Mouse (Mus musculus) urinary bladder, postnatal 25 days (tissue): ENCODE data around the gene Tmem150a.

Source experiments
- DNase-seq: peaks from one replicate; pipeline ENCODE4 v3.0.0; 2022; ENCODE audit warnings: low spot score

The Tmem150a gene

DNA sequence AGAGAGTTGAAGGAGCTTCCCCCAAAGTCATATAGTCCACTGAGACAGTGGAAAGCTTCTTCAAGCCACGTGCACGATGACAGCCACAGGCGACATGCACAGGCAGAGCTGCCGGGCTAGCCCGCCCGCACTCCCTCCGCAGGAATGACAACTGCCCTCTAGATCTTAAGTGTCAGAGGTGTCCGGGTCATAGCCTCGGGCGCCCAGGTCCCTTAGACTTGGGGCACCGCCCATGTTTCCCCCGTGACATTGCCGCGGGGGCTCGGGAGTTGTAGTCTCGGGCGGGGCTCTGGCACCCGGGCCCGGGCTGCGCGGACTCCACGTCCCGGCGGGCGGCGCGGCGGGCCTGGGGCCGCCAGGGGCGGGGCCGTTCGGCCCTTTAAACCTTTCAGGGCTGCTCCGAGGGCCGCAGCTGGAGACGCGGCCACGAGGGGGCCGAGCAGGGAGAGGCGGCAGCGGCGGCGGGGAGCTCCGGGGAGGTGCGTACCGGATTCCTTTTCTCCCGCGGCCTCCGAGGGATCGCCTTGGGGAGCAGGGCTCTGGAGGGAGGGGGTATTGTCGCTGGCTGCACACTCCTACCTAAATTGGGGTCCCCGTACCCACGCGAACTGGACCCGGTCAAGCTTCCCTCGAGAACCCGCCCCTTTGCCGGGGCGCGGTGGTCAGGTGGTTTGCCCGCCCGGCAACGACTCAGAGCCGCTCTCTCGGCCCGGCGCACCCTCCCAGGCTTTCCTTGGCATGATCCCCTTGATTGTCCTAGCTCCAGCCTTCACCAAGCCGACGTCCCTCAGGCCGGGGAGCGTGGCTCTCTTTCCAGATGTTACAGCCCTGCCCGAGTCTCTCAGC lies at the start of gene Tmem150a:
TSS of gene Tmem150a (plus strand) at position 382 of the 846 bp plus-strand sequence.
- peak; percentile 72 for DNase-seq

DNA sequence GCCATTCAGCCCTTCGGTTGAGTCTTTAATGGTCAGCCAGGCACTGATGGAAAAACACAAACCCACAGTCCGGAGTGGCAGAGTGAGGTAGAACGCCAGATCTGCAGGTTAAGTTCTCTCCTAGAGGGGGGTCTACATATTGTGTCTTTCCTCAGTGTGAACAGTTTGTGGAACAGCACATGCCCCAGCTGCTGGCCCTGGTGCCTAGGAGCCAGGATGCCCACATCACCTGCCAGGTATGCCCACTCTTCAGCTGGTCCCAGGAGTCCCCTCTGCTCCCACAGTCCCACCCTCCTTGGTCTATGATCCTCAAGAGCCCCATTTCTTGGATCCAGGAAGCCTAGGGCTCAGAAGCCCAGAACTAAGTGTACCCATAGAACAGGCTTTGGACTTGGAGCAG lies 43.0 kb upstream of the Tmem150a start:
- no peak for DNase-seq

DNA sequence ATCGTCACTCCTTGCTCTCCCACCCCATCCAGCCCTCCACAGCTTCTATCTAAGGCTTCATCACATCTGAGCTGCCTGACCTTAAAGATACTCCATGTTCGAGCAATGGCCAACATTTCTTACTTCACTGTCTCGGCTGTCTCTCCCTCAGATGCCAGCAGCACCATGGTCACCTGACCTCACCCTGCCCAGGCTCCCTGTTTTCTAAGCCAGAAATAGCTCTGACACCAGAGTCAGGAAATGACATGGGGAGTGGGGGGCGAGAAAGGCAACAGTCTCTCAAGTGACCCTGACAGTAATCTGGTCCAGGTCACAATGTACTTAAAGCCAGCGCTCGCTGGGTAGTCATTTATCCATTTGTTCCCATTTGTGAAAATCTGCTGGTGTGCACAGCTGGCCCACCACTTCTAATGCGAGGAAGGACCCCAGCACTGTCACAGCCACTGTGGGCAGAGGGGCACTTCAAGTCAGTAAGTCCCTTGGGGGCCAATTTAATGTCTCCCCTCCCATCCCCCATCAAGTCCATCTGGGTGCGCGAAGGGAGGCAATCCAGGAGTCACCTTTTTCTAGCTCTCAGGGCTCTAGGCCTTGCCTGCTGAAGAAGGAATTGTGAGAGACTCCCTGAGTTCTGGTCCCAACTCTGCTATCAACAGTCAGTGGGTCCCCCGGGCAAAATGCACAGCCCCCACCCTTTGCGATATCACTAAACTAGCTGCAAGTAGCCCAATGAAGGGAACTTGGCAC lies 42.0 kb upstream of the Tmem150a start:
- no peak for DNase-seq

DNA sequence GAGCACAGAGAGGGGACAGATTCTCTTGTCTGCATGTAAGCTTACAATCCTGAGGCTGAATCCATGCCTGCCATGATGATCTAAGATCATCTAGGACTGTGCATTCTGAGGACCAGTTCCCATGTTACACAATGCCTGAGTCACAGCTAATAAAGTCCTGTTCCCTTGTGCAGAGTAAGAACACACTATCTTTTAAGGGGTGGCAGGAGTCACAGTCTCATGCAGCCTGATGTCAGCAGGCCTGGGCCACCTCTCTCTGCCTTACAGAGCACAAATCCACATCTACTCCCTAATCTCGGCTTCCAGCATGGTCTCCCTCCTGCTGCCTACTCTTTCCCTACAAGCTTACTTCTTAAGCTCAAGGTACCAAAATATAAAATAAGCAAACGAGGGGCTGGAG lies 39.9 kb upstream of the Tmem150a start:
- no peak for DNase-seq

DNA sequence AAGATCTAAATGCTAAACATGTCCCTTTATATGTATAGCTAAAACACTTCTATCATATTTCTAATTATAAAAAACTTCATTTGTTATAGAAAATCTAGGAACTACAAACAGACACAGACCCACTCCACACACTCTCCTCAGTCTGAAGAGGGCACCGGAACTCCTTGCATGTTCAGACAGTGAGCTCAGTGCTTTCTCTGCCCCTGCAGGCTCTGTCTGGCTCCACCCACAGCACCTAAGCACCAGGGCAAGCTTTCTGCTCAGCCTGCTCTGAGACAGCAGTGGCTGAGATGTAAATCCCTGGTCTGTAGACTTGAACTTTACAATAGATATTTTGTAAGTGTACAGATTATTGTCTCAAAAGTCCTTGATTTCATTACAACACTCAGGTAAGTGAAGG lies 39.2 kb upstream of the Tmem150a start:
- DNase-seq, result no peak

DNA sequence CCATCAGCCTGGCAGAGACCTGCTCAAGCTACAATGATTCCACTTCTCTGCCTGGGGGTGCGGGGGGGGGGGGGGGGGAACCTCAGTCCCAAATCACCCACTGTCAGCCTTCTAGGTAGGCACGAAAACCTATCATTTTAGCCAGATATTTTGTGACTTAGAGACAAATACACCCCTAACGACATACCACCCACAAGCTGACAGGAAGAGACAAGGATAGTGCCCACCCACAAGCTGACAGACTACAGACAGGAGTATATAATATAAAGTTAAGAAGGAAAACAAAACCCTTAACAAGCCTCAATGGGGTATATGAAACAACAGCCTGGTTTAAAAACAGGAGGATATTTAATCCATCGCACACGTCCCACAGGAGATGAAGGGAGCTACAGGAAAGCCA lies 36.8 kb upstream of the Tmem150a start:
- DNase-seq, result no peak

DNA sequence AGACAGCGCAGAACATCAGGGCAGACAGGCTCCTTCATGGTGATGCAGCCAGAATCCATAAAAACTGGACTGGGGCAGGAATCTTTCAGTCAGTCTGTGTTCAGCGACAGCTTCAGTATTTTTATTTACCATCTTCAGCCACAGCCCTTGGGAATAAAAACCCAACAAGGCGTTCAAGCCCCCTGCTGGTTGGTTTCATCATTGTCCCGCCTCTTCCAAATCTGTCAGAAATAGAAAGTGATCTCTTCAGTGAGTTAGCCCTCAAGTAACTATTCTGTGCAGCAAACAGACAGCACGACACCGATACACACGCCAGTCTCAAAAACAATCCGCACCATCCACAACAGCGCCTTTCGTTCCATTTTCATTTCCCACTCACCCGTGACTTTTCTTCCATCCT lies 36.2 kb upstream of the Tmem150a start:
- peak; percentile 52 for DNase-seq

DNA sequence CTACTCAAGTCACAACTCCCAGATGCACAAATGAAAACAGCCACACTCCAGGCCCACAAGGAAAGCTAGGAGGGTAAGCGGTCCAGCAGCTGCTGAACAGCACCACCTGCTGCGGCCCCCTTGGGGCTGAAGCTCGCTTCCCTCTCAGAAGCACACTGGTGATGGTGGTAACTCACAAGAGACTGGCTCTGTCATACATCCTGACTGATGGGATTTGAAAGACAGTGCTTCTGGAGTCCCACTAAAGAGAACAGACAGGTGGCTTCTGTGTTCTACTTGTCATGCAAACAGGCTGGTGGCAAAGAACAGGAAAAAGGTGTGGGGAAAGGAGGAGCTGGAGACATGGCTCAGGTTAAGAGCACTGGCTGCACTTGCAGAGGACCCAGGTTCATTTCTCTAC lies 32.3 kb upstream of the Tmem150a start:
- DNase-seq, result no peak

DNA sequence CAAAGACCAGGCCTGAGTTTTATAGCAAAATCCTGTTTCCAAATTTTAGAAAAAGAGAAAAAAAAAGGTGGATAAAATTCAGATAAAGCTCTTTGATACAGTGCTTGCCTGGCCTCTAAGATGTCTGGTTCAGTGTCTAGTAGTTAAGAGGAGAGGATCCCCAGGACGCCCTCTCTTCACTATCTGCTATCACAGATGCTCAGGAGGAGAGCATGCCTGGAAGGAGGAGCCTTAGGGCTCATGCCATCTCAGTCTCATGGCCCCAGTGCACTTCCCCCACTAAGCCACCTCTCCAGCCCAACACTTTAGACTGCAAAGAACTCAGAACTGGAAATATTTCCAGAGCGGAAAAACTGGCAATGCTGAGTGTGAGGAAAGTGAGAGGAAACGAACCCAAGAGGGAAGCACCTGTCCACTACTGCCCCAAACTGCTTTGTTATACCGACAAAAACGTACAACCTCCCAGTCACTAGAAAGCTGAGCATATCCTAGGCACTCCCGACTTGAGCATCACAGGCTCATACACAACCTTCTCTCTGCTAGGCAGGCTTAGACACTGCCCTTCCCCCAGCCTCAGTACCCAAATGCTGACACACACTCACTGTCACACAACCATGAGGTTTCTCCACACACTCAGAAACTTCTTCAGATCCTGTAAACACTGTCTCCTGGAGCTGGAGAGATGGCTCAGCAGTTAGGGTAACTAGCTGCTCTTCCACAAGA lies 31.3 kb upstream of the Tmem150a start:
- DNase-seq, result no peak

DNA sequence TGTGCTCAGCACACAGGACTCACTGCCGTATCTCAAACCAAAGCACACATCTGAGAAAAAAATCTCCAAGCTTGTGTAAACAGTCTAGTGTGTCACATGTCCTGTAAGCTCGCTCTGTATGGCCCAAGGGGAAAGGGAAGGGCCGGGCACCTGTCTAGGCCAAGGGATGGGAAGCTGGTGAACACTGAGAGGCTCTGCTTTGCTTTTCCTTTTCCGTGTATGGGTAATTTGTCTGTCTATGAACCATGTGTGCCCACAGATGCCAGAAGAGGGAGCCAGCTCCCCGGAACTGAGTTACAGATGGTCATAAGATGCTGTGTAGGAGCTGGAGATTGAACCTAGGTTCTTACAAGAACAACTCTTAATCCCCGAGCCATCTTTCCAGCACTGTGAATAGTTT lies 29.0 kb upstream of the Tmem150a start:
- no peak for DNase-seq

DNA sequence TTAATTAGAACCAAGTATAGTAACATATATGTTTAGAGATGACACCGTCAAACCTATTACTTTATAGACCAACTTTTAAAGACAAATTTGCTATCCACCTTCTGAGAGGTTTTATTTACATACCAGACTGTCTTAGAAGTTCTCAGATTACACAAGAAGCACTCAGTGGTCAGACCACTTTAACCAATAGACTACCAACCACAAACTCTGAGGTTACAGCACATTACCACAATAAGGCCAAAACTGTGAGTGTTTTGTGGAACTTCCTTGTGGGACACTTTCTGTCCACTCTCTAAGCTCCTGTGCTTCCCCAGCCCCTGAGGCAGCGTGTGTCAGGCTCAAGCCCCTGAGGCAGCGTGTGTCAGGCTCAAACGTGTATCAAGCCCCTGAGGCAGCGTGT lies 26.2 kb upstream of the Tmem150a start:
- no peak for DNase-seq

DNA sequence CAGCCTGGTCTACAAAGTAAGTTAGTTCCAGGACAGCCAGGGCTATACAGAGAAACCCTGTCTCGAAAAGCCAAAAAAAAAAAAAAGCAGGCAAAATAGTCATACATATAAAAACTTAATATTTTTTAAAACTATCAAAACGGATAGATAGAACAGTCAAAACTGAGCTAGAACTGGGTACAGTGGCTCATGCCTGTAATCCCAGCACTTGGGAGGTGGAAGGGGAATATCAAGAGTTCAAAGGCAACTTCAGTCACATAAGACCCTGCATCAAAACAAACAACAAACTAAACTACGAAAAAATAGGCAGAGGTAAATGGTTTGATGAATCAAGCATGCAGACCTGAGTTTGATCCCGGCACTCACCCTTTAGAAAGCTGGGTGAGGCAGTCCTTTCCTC lies 25.1 kb upstream of the Tmem150a start:
- no peak for DNase-seq

DNA sequence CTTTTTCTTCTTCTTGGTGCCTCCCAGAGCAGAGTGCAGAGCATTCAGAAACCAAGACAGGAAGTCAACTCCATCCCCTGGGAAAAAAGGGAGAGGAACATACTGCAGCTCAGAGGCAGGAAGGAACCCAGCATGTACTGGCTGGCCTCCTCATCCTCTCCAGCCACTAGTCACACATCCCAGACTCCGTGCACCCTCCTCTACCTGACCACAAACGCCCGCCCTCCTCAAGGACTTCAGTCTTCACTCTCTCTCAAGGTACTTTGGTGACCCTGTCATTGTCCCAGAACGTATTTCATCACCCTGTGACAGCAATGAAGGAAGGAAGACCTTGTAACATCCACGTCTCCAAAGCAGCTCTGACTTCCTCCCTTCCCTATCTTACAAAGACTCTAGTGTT lies 22.1 kb upstream of the Tmem150a start:
- DNase-seq, result no peak

DNA sequence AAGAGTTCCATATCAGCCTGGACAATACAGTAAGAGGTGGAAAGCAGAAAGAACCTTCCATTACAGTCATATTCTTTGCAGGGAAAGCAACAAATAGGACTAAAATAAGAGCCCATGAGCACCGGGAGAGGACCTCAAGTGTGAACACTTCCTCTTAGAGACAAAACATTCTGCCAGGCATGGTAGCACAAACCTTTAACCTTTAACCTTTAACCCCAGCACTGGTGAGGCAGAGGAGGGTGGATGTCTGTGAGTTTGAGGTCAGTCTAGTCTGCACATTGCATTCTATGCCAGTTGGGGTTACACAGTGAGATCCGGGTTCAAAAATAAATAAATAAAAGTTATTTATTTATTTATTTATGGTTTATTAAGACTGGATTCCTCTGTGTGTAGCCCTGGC lies 14.8 kb upstream of the Tmem150a start:
- DNase-seq, result no peak

DNA sequence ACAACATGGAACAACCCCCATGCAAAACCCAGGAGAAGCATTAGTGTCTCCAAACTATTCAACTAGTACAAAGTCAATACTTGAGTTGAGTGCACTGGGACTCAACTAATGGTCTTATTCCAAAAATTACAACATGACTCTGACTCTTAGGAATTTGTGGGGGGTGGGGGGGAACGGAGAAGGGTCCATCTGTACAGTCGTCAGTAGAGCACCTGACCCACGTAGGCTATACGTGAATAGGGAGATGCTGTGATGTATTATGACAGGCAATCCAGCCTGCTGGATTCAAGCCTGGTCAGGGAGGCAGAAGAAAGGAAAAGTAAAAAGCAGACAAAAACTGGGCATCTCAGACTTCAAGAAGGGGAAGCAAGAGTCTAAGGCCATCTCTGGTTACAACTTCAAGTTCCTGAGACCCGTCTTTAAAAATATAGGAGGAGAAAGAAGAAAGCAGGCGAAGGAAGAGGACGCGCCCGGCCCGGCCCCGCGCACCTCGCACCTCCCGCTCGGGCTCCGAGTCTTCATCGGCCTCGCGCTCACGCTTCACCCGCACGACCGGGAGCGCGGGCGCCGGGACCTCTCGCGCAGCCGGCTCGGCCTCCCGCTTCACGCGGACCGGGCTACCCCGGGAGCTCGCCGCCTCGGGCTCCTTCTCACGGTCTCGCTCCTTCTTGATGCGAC lies 10.7 kb upstream of the Tmem150a start:
- no peak for DNase-seq

DNA sequence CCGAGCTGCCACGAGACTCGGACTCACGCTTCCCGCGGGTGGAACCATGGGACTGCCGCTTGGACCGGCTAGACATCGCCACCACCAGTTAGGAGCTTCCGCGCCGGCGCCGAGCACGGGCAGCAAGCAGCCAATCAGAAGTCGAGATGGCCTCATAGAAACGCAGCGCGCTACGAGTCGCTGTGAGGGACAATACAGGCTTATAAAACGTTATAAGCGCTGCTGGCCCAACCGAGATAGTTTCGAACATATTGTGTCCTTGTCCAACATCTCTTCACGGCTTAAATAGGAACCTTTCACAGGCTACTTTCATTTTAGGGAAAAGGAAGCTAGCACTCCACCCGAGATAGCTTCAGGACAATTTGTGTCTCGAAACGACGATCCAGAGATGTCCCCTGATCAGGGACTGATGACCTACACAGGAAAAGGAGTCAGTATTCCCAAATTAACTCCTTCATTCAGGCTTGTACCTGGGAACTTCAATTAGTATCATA lies 10.1 kb upstream of the Tmem150a start, which contains the start of gene Usp39:
TSS of gene Usp39 (minus strand) at position 111 of the 494 bp plus-strand sequence.
- DNase-seq, result peak; percentile 91

DNA sequence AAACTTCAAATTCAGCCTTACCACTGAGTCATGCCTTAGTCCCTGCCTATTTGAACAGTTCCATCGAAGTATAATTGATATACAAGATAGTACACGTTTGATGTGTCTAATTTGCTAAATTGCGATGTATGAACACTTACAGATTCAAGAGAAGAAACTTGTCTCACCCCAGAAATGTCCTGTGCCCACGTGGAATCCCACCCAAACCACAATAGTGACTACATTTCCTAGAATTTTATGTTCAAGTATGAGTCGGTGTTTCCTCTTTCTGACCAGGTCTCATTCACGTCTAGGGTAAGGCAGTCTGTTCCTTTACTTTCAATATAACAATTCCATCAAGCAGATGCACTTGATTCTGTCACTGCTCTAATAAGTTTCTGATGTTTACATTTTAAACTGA lies 9.6 kb upstream of the Tmem150a start:
- no peak for DNase-seq

DNA sequence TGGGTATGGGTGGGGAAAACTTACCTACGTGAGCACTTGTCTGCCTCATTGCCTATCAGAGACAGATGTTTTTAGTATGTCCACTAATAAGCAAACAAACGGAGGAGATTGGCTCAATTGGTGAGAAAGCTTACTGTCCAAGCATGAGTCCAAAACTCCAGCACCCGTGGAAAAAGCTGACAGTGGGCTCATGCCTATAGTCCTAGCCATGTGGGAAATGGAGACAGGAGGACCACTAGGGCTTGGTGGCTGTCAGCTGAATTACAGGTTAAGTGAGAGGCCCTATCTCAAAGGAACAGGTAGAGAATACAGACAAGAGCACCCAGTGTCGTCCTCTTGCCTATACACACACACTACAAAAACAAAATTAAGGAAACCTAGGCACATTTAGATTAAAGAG lies 9.0 kb upstream of the Tmem150a start:
- no peak for DNase-seq

DNA sequence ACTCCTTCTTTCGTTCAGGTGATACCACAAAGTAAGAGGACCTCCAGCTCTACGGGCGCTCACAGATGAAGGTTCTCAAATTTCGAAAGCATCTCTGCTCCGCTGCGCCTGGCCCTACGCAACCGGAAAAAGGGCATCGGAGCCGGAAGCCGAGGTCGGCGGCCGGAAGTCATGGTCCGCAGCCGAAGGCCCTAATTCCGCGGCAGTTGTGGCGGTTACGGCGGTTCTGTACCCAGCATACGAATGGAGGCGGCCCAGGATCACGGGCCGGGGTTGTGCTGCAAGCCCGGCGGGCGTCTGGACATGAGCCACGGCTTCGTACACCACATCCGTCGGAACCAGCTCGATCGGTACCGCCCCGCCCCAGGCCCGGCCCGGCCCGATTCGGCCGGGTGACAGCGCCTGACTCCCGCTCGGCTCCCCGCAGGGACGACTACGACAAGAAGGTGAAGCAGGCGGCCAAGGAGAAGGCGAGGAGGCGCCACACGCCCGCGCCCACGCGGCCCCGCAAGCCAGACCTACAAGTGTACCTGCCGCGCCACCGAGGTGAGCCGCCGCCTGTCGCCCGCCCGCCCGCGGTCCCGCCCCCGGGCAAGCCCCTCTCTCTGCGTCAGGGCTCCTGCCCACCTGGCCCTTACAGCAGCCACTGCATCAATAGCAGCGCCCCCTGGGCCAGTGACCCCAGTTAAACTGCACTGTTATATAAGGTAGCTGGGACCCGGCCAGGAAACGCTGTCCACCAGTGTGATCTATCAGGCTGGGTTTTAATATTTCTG lies 7.9 kb upstream of the Tmem150a start, which contains the start of gene 0610030E20Rik:
TSS of gene 0610030E20Rik (plus strand) at position 152 of the 776 bp plus-strand sequence.
- peak; percentile 67 for DNase-seq

DNA sequence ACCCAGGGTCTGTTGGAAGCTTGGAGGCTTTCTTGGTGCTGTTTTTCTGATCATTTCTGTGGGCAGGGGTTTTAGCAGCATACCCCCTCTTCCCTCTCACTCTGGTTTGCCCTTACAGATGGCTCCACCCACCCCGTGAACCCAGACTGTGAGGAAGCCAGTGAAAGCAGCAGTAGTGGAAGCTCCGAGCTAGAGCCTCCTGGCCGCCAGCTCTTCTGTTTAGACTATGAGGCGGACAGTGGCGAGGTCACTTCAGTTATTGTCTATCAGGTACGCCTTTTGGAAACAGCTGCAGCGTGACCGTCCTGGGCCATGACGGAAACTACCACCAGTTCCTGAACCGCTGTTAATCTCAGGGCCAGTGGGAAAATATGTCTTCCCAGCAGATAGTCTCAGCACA lies 6.8 kb upstream of the Tmem150a start:
- DNase-seq, result no peak

DNA sequence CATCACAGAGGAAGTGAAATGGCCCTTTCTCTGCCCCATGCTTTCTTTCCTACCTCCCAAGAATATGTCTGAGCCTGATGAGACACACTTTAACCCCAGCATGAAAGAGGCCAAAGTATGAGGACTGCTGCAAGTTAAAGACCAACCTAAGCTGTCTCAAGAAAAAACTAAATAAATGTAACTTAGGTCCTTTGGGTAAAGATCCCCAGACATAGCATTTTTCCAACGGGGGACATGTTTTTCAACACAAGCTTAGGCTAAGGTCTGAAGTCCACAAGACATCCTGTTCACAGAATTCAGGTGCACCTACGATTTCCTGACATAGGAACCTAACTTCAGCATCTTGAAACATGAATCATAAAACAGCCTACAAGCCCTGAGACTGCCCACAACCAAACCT lies 5.0 kb upstream of the Tmem150a start:
- DNase-seq, result no peak
